Comparison of ENCODE assay signal across 8 mouse cellular contexts in the genomic region with DNA sequence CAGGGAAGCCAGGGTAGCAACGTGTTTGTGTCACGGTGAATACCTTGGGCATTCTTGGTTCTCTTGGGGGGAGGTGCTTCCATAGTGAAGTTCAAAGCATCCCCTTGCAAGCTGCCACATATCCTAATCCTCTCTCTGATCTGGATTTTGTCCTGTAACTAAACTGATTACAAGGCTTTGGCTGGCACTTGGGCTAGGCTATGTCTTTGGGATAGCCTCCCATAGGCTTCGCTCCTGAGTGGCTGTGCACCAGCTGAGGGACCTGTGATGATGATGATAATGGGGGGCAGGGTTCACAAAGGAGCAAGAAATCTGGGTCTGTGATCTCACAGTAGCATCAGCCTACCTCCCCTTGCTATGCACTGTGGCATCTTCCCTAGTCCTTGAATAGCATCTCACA. TPM values are rescaled to one million over a fixed set of nuclear protein-coding genes. Genes with fewer than 3 reads are reported as not detected.
DNase-seq lines count a peak whose midpoint lies in the region; ATAC-seq and TF ChIP-seq lines count a peak whose summit lies in the region.

No protein-coding gene starts in this region.

- peaks cover 45% of the 10 kb centered on the region for H3K4me1 ChIP-seq in heart, embryonic 11.5 days (ENCODE audit: control insufficient read depth, insufficient read depth, low read length)
- peaks cover 12% of the 10 kb centered on the region for H3K4me1 ChIP-seq in E14TG2a.4 (replicated peaks; ENCODE audit: low read depth, low read length)
- peaks cover 15% of the 10 kb centered on the region for H3K4me1 ChIP-seq in hindbrain, embryonic 12.5 days
- peaks cover 9% of the 10 kb centered on the region for H3K4me1 ChIP-seq in midbrain, embryonic 12.5 days

- H3K9me3 ChIP-seq in heart, embryonic 11.5 days (replicated peaks; ENCODE audit: control insufficient read depth, low read length), result no peaks in the 10 kb centered on the region
- no peaks in the 10 kb centered on the region; the same call in 1 of the 2 replicates for H3K9me3 ChIP-seq in E14TG2a.4 (ENCODE audit: low read length)
- no peaks in the 10 kb centered on the region for H3K9me3 ChIP-seq in hindbrain, embryonic 12.5 days (replicated peaks)
- no peaks in the 10 kb centered on the region for H3K9me3 ChIP-seq in midbrain, embryonic 12.5 days

- no peaks in the 10 kb centered on the region for H3K36me3 ChIP-seq in heart, embryonic 11.5 days (ENCODE audit: control insufficient read depth, insufficient read depth, low read length)
- H3K36me3 ChIP-seq in E14TG2a.4 (ENCODE audit: insufficient read depth, low read length), result no peaks in the 10 kb centered on the region
- no peaks in the 10 kb centered on the region for H3K36me3 ChIP-seq in hindbrain, embryonic 12.5 days
- no peaks in the 10 kb centered on the region for H3K36me3 ChIP-seq in midbrain, embryonic 12.5 days

- TF ChIP-seq CTCF in E14TG2a.4 (conservative IDR thresholded peaks at IDR 0.05; ENCODE audit: low read length), result no peak

- H3K4me3 ChIP-seq in heart, embryonic 11.5 days (ENCODE audit: low read depth, low read length), result 0 out of 2 replicates have a peak overlapping the region, but pooled peaks have one; percentile 4
- H3K4me3 ChIP-seq in E14TG2a.4 (replicated peaks; ENCODE audit: low read length), result peak overlapping the region; percentile 57
- peak overlapping the region; percentile 0; the same call in 1 of the 2 replicates for H3K4me3 ChIP-seq in hindbrain, embryonic 12.5 days
- peak overlapping the region; percentile 25; the same call in 1 of the 2 replicates for H3K4me3 ChIP-seq in midbrain, embryonic 12.5 days

- intact Hi-C loops in left cerebral cortex, postnatal 14 days (cut with DNase I), result no loop called here

- 30% methylated on average over 3 of the region's 3 CpGs for WGBS in heart, embryonic 11.5 days (ENCODE audit: insufficient replicate concordance)
- WGBS in hindbrain, embryonic 12.5 days, result 58% methylated on average over 3 of the region's 3 CpGs
- WGBS in midbrain, embryonic 12.5 days, result 29% methylated on average over 3 of the region's 3 CpGs

- ATAC-seq in heart, embryonic 11.5 days (replicated peaks; ENCODE audit: insufficient number of reproducible peaks, low FRiP score, low TSS enrichment), result no peak
- ATAC-seq in hindbrain, embryonic 12.5 days (ENCODE audit: low FRiP score), result no peak
- peak; percentile 55 for ATAC-seq in midbrain, embryonic 12.5 days (ENCODE audit: low FRiP score, low read depth)

- H3K4me2 ChIP-seq in heart, embryonic 11.5 days, result peak overlapping the region; percentile 53
- peak overlapping the region; percentile 31 for H3K4me2 ChIP-seq in hindbrain, embryonic 12.5 days (replicated peaks)
- H3K4me2 ChIP-seq in midbrain, embryonic 12.5 days (replicated peaks), result peak overlapping the region; percentile 48

- H3K27ac ChIP-seq in heart, embryonic 11.5 days (ENCODE audit: low read depth, low read length), result peak overlapping the region; percentile 75
- peak overlapping the region; percentile 75; the same call in 1 of the 2 replicates for H3K27ac ChIP-seq in hindbrain, embryonic 12.5 days
- H3K27ac ChIP-seq in midbrain, embryonic 12.5 days (replicated peaks), result 0 out of 2 replicates have a peak overlapping the region, but pooled peaks have one; percentile 30

- DNase-seq in heart, adult 9 months (ENCODE audit: low spot score in 2 of 2), result no peak
- no peak for DNase-seq in thymus, postnatal 4 days
- no peak for DNase-seq in left cerebral cortex, postnatal 14 days (ENCODE audit: low spot score in 2 of 2)
- no peak for DNase-seq in left cerebral cortex, adult 11 months (ENCODE audit: low spot score)

- no peaks in the 10 kb centered on the region for H3K27me3 ChIP-seq in heart, embryonic 11.5 days (ENCODE audit: control insufficient read depth, insufficient read depth, low read length)
- H3K27me3 ChIP-seq in E14TG2a.4 (ENCODE audit: insufficient read depth, low read length), result peaks cover 11% of the 10 kb centered on the region; the same call in 1 of the 2 replicates
- no peaks in the 10 kb centered on the region for H3K27me3 ChIP-seq in hindbrain, embryonic 12.5 days
- peaks cover 52% of the 10 kb centered on the region for H3K27me3 ChIP-seq in midbrain, embryonic 12.5 days

- 0 out of 2 replicates have a peak overlapping the region, but pooled peaks have one; percentile 22 for H3K9ac ChIP-seq in heart, embryonic 11.5 days (ENCODE audit: low read depth, low read length)
- no peak overlapping the region for H3K9ac ChIP-seq in hindbrain, embryonic 12.5 days
- H3K9ac ChIP-seq in midbrain, embryonic 12.5 days (replicated peaks), result peak overlapping the region; percentile 34; the same call in 1 of the 2 replicates

RNA-seq across cellular contexts. Expression of gene Rasl11b, which starts 33.1 kb away (rescaled TPM):
- polyA plus RNA-seq in heart, embryonic 11.5 days (2014; fragmentation: Nextera tagmentation; extraction: Ambion mirVana), result 75.9 and 87.0 TPM in 2 replicates
- 44.5 and 54.3 TPM in 2 replicates for polyA plus RNA-seq in hindbrain, embryonic 12.5 days (2016; fragmentation: Nextera tagmentation; extraction: Ambion mirVana)
- polyA plus RNA-seq in midbrain, embryonic 12.5 days (2016; fragmentation: Nextera tagmentation; extraction: Ambion mirVana), result 26.5 and 31.3 TPM in 2 replicates
- total RNA-seq in left cerebral cortex, postnatal 14 days (2021), result 100 to 1,000 TPM in 1 of 2 experiments, 10 to 100 TPM in 1; 97.1 to 110 TPM

Comparison
In these comparisons a context has a peak if more than half of its experiments do, and no peak if none do; other contexts are left out.
1. H3K4me3 ChIP-seq: peak in every context shown above with its lines; median percentile 57 in E14TG2a.4; 25 in midbrain, embryonic 12.5 days; 4 in heart, embryonic 11.5 days; 0 in hindbrain, embryonic 12.5 days.